Mouse (Mus musculus) E14TG2a.4 (cell line): ENCODE data around the gene Bmpr2.
A peak's percentile ranks its signal among the peaks of the same experiment; 100 is the strongest.

Experiments
- H3K27me3 ChIP-seq: 2 replicates; pipeline ENCODE4 v1.6.1; 2014; ENCODE audit warnings: low read length, control low read depth; ENCODE audit not compliant: insufficient read depth
- H3K36me3 ChIP-seq: 2 replicates; pipeline ENCODE4 v1.6.1; 2014; ENCODE audit warnings: low read length, control low read depth; ENCODE audit not compliant: insufficient read depth
- H3K4me1 ChIP-seq: replicated peaks from 2 replicates; pipeline ENCODE4 v1.6.1; 2014; ENCODE audit warnings: low read depth, low read length, control low read depth
- H3K4me3 ChIP-seq: replicated peaks from 2 replicates; pipeline ENCODE4 v1.5.1; 2014; ENCODE audit warnings: mild to moderate bottlenecking, low read length
- H3K9me3 ChIP-seq: 2 replicates; pipeline ENCODE4 v1.6.1; 2014; ENCODE audit warnings: low read length, control low read depth
- CTCF ChIP-seq: conservative IDR thresholded peaks from 2 replicates; pipeline ENCODE4 v1.5.1; 2014; ENCODE audit warnings: low read length
- NANOG ChIP-seq: IDR thresholded peaks from 2 replicates; pipeline ENCODE4 v1.6.1; 2014; ENCODE audit warnings: borderline replicate concordance, low read length, mixed read lengths
- POU5F1 ChIP-seq: IDR thresholded peaks from 2 replicates; pipeline ENCODE4 v1.6.1; 2014; ENCODE audit warnings: low read length, borderline replicate concordance

Gene Bmpr2

GRCm38 (mm10) chr1:59825421-59825820 lies 62.2 kb downstream of the Bmpr2 start:
- Histone ChIP-seq H3K9me3 (no peaks in the 10 kb centered on the region), H3K4me3 (no peak overlapping the region), H3K4me1 (peaks cover 12% of the 10 kb centered on the region), H3K27me3 (no peaks in the 10 kb centered on the region), H3K36me3 (no peaks in the 10 kb centered on the region)
- no peak for TF ChIP-seq POU5F1
- no peak for TF ChIP-seq NANOG
- no peak for TF ChIP-seq CTCF

- H3K36me3 ChIP-seq: no peaks in the 10 kb centered on the region
- no peaks in the 10 kb centered on the region for H3K9me3 ChIP-seq
- peaks cover 12% of the 10 kb centered on the region for H3K4me1 ChIP-seq
- no peak overlapping the region for H3K4me3 ChIP-seq
- H3K27me3 ChIP-seq: no peaks in the 10 kb centered on the region
- 0 out of 2 replicates have a peak, but pooled peaks have one; percentile 4 for TF ChIP-seq CTCF
- no peak for TF ChIP-seq NANOG
These were observed 63.4 kb downstream of the Bmpr2 start for GRCm38 (mm10) chr1:59826583-59826982.

- H3K9me3 ChIP-seq: no peaks in the 10 kb centered on the region
- H3K36me3 ChIP-seq: no peaks in the 10 kb centered on the region
- H3K27me3 ChIP-seq: no peaks in the 10 kb centered on the region
- no peak overlapping the region for H3K4me3 ChIP-seq
- no peak for TF ChIP-seq CTCF
- TF ChIP-seq POU5F1: no peak
- no peak for TF ChIP-seq NANOG
- H3K4me1 ChIP-seq: peaks cover 12% of the 10 kb centered on the region
These were observed 66.2 kb downstream of the Bmpr2 start for GRCm38 (mm10) chr1:59829410-59829809.

GRCm38 (mm10) chr1:59830194-59830593 lies 67.0 kb downstream of the Bmpr2 start:
- no peak for TF ChIP-seq POU5F1

GRCm38 (mm10) chr1:59833723-59834122 lies 70.5 kb downstream of the Bmpr2 start:
- Histone ChIP-seq H3K4me1 (no peaks in the 10 kb centered on the region), H3K9me3 (no peaks in the 10 kb centered on the region), H3K4me3 (no peak overlapping the region), H3K27me3 (no peaks in the 10 kb centered on the region), H3K36me3 (no peaks in the 10 kb centered on the region)
- no peak for TF ChIP-seq POU5F1
- TF ChIP-seq NANOG: no peak
- no peak for TF ChIP-seq CTCF

More at GRCm38 (mm10) chr1:59830194-59830593, 67.0 kb downstream of the Bmpr2 start:
- Histone ChIP-seq H3K27me3 (no peaks in the 10 kb centered on the region), H3K4me1 (peaks cover 12% of the 10 kb centered on the region), H3K9me3 (no peaks in the 10 kb centered on the region), H3K4me3 (no peak overlapping the region), H3K36me3 (no peaks in the 10 kb centered on the region)

- Histone ChIP-seq H3K4me3 (no peak overlapping the region), H3K27me3 (no peaks in the 10 kb centered on the region), H3K4me1 (no peaks in the 10 kb centered on the region), H3K36me3 (peaks cover 14% of the 10 kb centered on the region; the same call in 1 of the 2 replicates), H3K9me3 (peaks cover 8% of the 10 kb centered on the region)
- no peak for TF ChIP-seq CTCF
- TF ChIP-seq NANOG: no peak
- TF ChIP-seq POU5F1: no peak
These were observed 85.1 kb downstream of the Bmpr2 start for GRCm38 (mm10) chr1:59848327-59848726.

- H3K9me3 ChIP-seq: no peaks in the 10 kb centered on the region
- H3K4me1 ChIP-seq: no peaks in the 10 kb centered on the region
- no peaks in the 10 kb centered on the region for H3K27me3 ChIP-seq
- H3K4me3 ChIP-seq: no peak overlapping the region
- peaks cover 3% of the 10 kb centered on the region; the same call in 1 of the 2 replicates for H3K36me3 ChIP-seq
- no peak for TF ChIP-seq NANOG
- TF ChIP-seq POU5F1: no peak
- TF ChIP-seq CTCF: no peak
These were observed 95.8 kb downstream of the Bmpr2 start for GRCm38 (mm10) chr1:59859046-59859445.

- H3K27me3 ChIP-seq: no peaks in the 10 kb centered on the region
- no peak overlapping the region for H3K4me3 ChIP-seq
- TF ChIP-seq POU5F1 (no peak), CTCF (no peak), NANOG (no peak)
- no peaks in the 10 kb centered on the region for H3K4me1 ChIP-seq
- no peaks in the 10 kb centered on the region for H3K9me3 ChIP-seq
- H3K36me3 ChIP-seq: peaks cover 6% of the 10 kb centered on the region
These were observed 98.9 kb downstream of the Bmpr2 start for GRCm38 (mm10) chr1:59862144-59862543.

GRCm38 (mm10) chr1:59868041-59868440 lies 104.8 kb downstream of the Bmpr2 start:
- Histone ChIP-seq H3K4me1 (no peaks in the 10 kb centered on the region), H3K27me3 (no peaks in the 10 kb centered on the region), H3K9me3 (no peaks in the 10 kb centered on the region), H3K36me3 (peaks cover 22% of the 10 kb centered on the region), H3K4me3 (no peak overlapping the region)
- TF ChIP-seq NANOG (no peak), POU5F1 (no peak), CTCF (no peak)

GRCm38 (mm10) chr1:59874023-59874422 lies 110.8 kb downstream of the Bmpr2 start:
- H3K9me3 ChIP-seq: no peaks in the 10 kb centered on the region
- no peak overlapping the region for H3K4me3 ChIP-seq
- no peaks in the 10 kb centered on the region for H3K4me1 ChIP-seq
- no peaks in the 10 kb centered on the region for H3K27me3 ChIP-seq
- H3K36me3 ChIP-seq: no peaks in the 10 kb centered on the region
- TF ChIP-seq NANOG (no peak), POU5F1 (no peak), CTCF (no peak)
